Mouse (Mus musculus) heart, postnatal 0 days (tissue): ENCODE results near the gene Retnlg.

ENCODE experiments used
- CTCF ChIP-seq: IDR thresholded peaks from 2 replicates; pipeline ENCODE4 v1.5.1; 2016; ENCODE audit warnings: antibody characterized with exemption, control low read depth, low read depth
- EP300 ChIP-seq: IDR thresholded peaks from 2 replicates; pipeline ENCODE4 v1.6.1; 2016; ENCODE audit warnings: antibody characterized with exemption, low read depth

DNA sequence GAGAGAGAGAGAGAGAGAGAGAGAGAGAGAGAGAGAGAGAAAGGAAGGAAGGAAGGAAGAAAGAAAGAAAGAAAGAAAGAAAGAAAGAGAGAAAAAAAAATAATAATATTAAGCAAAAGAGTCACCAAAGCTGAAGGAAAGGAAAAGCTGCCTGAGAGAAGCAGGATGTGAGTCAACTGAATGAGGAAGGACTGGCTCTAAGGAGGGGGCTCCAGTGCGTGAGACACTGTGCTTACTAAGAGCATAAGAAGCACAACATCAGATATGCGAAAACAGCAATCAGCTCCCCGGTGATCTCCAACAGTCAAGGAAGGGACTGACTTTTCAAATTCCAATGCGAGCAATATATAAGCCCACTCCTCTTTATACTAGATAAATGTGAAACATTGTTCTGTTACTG lies 43.4 kb upstream of the Retnlg start:
- TF ChIP-seq CTCF (no peak), EP300 (no peak)
